Mouse (Mus musculus): ENCODE measurements around the gene Il16. TPM values are rescaled to one million over a fixed set of nuclear protein-coding genes. Genes with fewer than 3 reads are reported as not detected.

Gene Il16
- polyA plus RNA-seq, 1 experiment from 2014 or later, result 9.8 TPM

- Histone ChIP-seq H3K9ac (replicated peaks) (no peak overlapping the region), H3K27ac (ENCODE audit: low read depth) (no peak overlapping the region), H3K9me3 (ENCODE audit: low read length) (no peaks in the 10 kb centered on the region), H3K4me2 (ENCODE audit: low read depth, low read length) (no peak overlapping the region), H3K4me1 (ENCODE audit: insufficient read depth) (no peaks in the 10 kb centered on the region), H3K4me3 (ENCODE audit: low read depth, low read length) (no peak overlapping the region), H3K36me3 (replicated peaks; ENCODE audit: insufficient read depth, low read length) (no peaks in the 10 kb centered on the region), H3K27me3 (ENCODE audit: insufficient read depth, low read length) (no peaks in the 10 kb centered on the region)
- ATAC-seq (no peak), DNase-seq (no peak)
- 80% methylated on average over 9 of the region's 9 CpGs for WGBS (ENCODE audit: insufficient replicate concordance)
- no peak for TF ChIP-seq EP300 (IDR thresholded peaks at IDR 0.05; ENCODE audit: low read depth)
- TF ChIP-seq CTCF (IDR thresholded peaks at IDR 0.05; ENCODE audit: low read depth), result no peak
Measured at GRCm38 (mm10) chr7:83703046-83703775, 42.3 kb downstream of the Il16 start.

- Histone ChIP-seq H3K9ac (replicated peaks) (no peak overlapping the region), H3K27me3 (ENCODE audit: insufficient read depth, low read length) (no peaks in the 10 kb centered on the region), H3K9me3 (ENCODE audit: low read length) (no peaks in the 10 kb centered on the region), H3K4me1 (ENCODE audit: insufficient read depth) (no peaks in the 10 kb centered on the region), H3K4me3 (ENCODE audit: low read depth, low read length) (no peak overlapping the region), H3K36me3 (replicated peaks; ENCODE audit: insufficient read depth, low read length) (no peaks in the 10 kb centered on the region), H3K27ac (ENCODE audit: low read depth) (no peak overlapping the region), H3K4me2 (ENCODE audit: low read depth, low read length) (no peak overlapping the region)
- DNase-seq (no peak), ATAC-seq (no peak)
- WGBS (ENCODE audit: insufficient replicate concordance), result 42% methylated on average over 6 of the region's 6 CpGs
- TF ChIP-seq EP300 (IDR thresholded peaks at IDR 0.05; ENCODE audit: low read depth) (no peak), CTCF (IDR thresholded peaks at IDR 0.05; ENCODE audit: low read depth) (no peak)
Measured at GRCm38 (mm10) chr7:83699066-83699745, 46.3 kb downstream of the Il16 start.

GRCm38 (mm10) chr7:83695449-83696212 is 49.9 kb downstream of the Il16 start:
- DNase-seq, result peak; percentile 59
- H3K27ac ChIP-seq (ENCODE audit: low read depth), result no peak overlapping the region

GRCm38 (mm10) chr7:83682640-83683274 is 62.8 kb downstream of the Il16 start:
- TF ChIP-seq EP300 (IDR thresholded peaks at IDR 0.05; ENCODE audit: low read depth) (no peak), CTCF (IDR thresholded peaks at IDR 0.05; ENCODE audit: low read depth) (no peak)
- no peak for ATAC-seq
- Histone ChIP-seq H3K4me2 (ENCODE audit: low read depth, low read length) (no peak overlapping the region), H3K36me3 (replicated peaks; ENCODE audit: insufficient read depth, low read length) (no peaks in the 10 kb centered on the region), H3K4me1 (ENCODE audit: insufficient read depth) (no peaks in the 10 kb centered on the region), H3K27me3 (ENCODE audit: insufficient read depth, low read length) (no peaks in the 10 kb centered on the region), H3K9ac (replicated peaks) (no peak overlapping the region), H3K9me3 (ENCODE audit: low read length) (no peaks in the 10 kb centered on the region), H3K4me3 (ENCODE audit: low read depth, low read length) (no peak overlapping the region), H3K27ac (ENCODE audit: low read depth) (no peak overlapping the region)
- no peak for DNase-seq
- 26% methylated on average over 6 of the region's 6 CpGs for WGBS (ENCODE audit: insufficient replicate concordance)

More at GRCm38 (mm10) chr7:83695449-83696212, 49.9 kb downstream of the Il16 start:
- H3K9me3 ChIP-seq (ENCODE audit: low read length), result no peaks in the 10 kb centered on the region
- TF ChIP-seq EP300 (IDR thresholded peaks at IDR 0.05; ENCODE audit: low read depth), result no peak
- peak; percentile 82 for TF ChIP-seq CTCF (IDR thresholded peaks at IDR 0.05; ENCODE audit: low read depth)
- H3K9ac ChIP-seq (replicated peaks), result no peak overlapping the region
- no peak overlapping the region for H3K4me3 ChIP-seq (ENCODE audit: low read depth, low read length)
- no peak overlapping the region for H3K4me2 ChIP-seq (ENCODE audit: low read depth, low read length)
- no peaks in the 10 kb centered on the region for H3K36me3 ChIP-seq (replicated peaks; ENCODE audit: insufficient read depth, low read length)
- no peak for ATAC-seq
- no peaks in the 10 kb centered on the region for H3K4me1 ChIP-seq (ENCODE audit: insufficient read depth)
- no peaks in the 10 kb centered on the region for H3K27me3 ChIP-seq (ENCODE audit: insufficient read depth, low read length)
- 25% methylated on average over 6 of the region's 6 CpGs for WGBS (ENCODE audit: insufficient replicate concordance)

GRCm38 (mm10) chr7:83678506-83678905 is 67.0 kb downstream of the Il16 start:
- no peaks in the 10 kb centered on the region for H3K36me3 ChIP-seq (replicated peaks; ENCODE audit: insufficient read depth, low read length)
- no peak for DNase-seq
- H3K4me3 ChIP-seq (ENCODE audit: low read depth, low read length), result no peak overlapping the region
- no peak overlapping the region for H3K9ac ChIP-seq (replicated peaks)
- no peak overlapping the region for H3K27ac ChIP-seq (ENCODE audit: low read depth)
- H3K9me3 ChIP-seq (ENCODE audit: low read length), result no peaks in the 10 kb centered on the region
- no peak for TF ChIP-seq EP300 (IDR thresholded peaks at IDR 0.05; ENCODE audit: low read depth)
- TF ChIP-seq CTCF (IDR thresholded peaks at IDR 0.05; ENCODE audit: low read depth), result no peak
- no peaks in the 10 kb centered on the region for H3K4me1 ChIP-seq (ENCODE audit: insufficient read depth)
- WGBS (ENCODE audit: insufficient replicate concordance), result 78% methylated on average over 4 of the region's 4 CpGs
- H3K27me3 ChIP-seq (ENCODE audit: insufficient read depth, low read length), result no peaks in the 10 kb centered on the region
- H3K4me2 ChIP-seq (ENCODE audit: low read depth, low read length), result no peak overlapping the region
- no peak for ATAC-seq

GRCm38 (mm10) chr7:83677296-83677695 is 68.2 kb downstream of the Il16 start:
- no peaks in the 10 kb centered on the region for H3K36me3 ChIP-seq (replicated peaks; ENCODE audit: insufficient read depth, low read length)
- DNase-seq, result no peak
- H3K4me3 ChIP-seq (ENCODE audit: low read depth, low read length), result no peak overlapping the region
- no peak overlapping the region for H3K4me2 ChIP-seq (ENCODE audit: low read depth, low read length)
- H3K27me3 ChIP-seq (ENCODE audit: insufficient read depth, low read length), result no peaks in the 10 kb centered on the region
- H3K27ac ChIP-seq (ENCODE audit: low read depth), result no peak overlapping the region
- TF ChIP-seq EP300 (IDR thresholded peaks at IDR 0.05; ENCODE audit: low read depth), result no peak
- no peak for TF ChIP-seq CTCF (IDR thresholded peaks at IDR 0.05; ENCODE audit: low read depth)
- WGBS (ENCODE audit: insufficient replicate concordance), result 52% methylated on average over 3 of the region's 3 CpGs
- no peaks in the 10 kb centered on the region for H3K9me3 ChIP-seq (ENCODE audit: low read length)
- H3K9ac ChIP-seq (replicated peaks), result no peak overlapping the region
- no peak for ATAC-seq
- H3K4me1 ChIP-seq (ENCODE audit: insufficient read depth), result no peaks in the 10 kb centered on the region
